In genomic region chr5:130627800-130628199, GRCm38 (mm10) we compare ENCODE assay signal across 20 mouse cellular contexts.
A peak's percentile ranks its signal among the peaks of the same experiment; 100 is the strongest.
DNase-seq lines count a peak whose midpoint lies in the region; ATAC-seq lines count a peak whose summit lies in the region.
"Had no signal": no experiment of that assay in that cellular context is flagged by ENCODE, and none has a peak within 500 bp of the region (broad histone marks: within the 10 kb centered on the region; RNA-seq: fewer than 3 reads in every experiment).

No protein-coding gene starts in this region.

- H3K4me1 ChIP-seq in forebrain, embryonic 16.5 days (replicated peaks; ENCODE audit: control insufficient read depth, insufficient read depth, low read length), result peaks cover 13% of the 10 kb centered on the region
- no peaks in the 10 kb centered on the region; the same call in 1 of the 2 replicates for H3K4me1 ChIP-seq in forebrain, embryonic 12.5 days
- peaks cover 7% of the 10 kb centered on the region; the same call in 1 of the 2 replicates for H3K4me1 ChIP-seq in neural tube, embryonic 15.5 days
- H3K4me1 ChIP-seq in heart, embryonic 12.5 days (replicated peaks), result no peaks in the 10 kb centered on the region
- H3K4me1 ChIP-seq: neural tube, embryonic 12.5 days had no signal

- H3K9ac ChIP-seq in forebrain, embryonic 16.5 days (replicated peaks; ENCODE audit: low read depth, low read length), result no peak overlapping the region
- H3K9ac ChIP-seq in forebrain, embryonic 12.5 days, result no peak overlapping the region
- no peak overlapping the region for H3K9ac ChIP-seq in neural tube, embryonic 15.5 days (replicated peaks)
- H3K9ac ChIP-seq in heart, embryonic 12.5 days, result no peak overlapping the region
- H3K9ac ChIP-seq: limb, embryonic 13.5 days; liver, embryonic 14.5 days; neural tube, embryonic 12.5 days had no signal

- ATAC-seq in forebrain, embryonic 16.5 days, result peak; percentile 54
- no peak for ATAC-seq in forebrain, embryonic 12.5 days (ENCODE audit: low FRiP score)
- no peak for ATAC-seq in neural tube, embryonic 15.5 days (ENCODE audit: low FRiP score)
- no peak for ATAC-seq in heart, embryonic 12.5 days (ENCODE audit: insufficient number of reproducible peaks, low FRiP score)

- no peaks in the 10 kb centered on the region for H3K27me3 ChIP-seq in forebrain, embryonic 16.5 days (replicated peaks; ENCODE audit: control insufficient read depth, insufficient read depth, low read length)
- no peaks in the 10 kb centered on the region for H3K27me3 ChIP-seq in forebrain, embryonic 12.5 days
- no peaks in the 10 kb centered on the region for H3K27me3 ChIP-seq in neural tube, embryonic 15.5 days (replicated peaks)
- no peaks in the 10 kb centered on the region for H3K27me3 ChIP-seq in heart, embryonic 12.5 days (replicated peaks)
- H3K27me3 ChIP-seq: CH12.LX; neural tube, embryonic 12.5 days had no signal

- intact Hi-C loops in left cerebral cortex, postnatal 4 days (cut with DNase I), result no loop called here

- H3K4me2 ChIP-seq in forebrain, embryonic 16.5 days (ENCODE audit: low read length), result no peak overlapping the region
- no peak overlapping the region for H3K4me2 ChIP-seq in forebrain, embryonic 12.5 days
- no peak overlapping the region for H3K4me2 ChIP-seq in neural tube, embryonic 15.5 days
- H3K4me2 ChIP-seq in heart, embryonic 12.5 days, result no peak overlapping the region
- H3K4me2 ChIP-seq: limb, embryonic 13.5 days; neural tube, embryonic 12.5 days had no signal

- H3K36me3 ChIP-seq in forebrain, embryonic 16.5 days (ENCODE audit: control insufficient read depth, insufficient read depth), result no peaks in the 10 kb centered on the region
- H3K36me3 ChIP-seq in forebrain, embryonic 12.5 days (replicated peaks), result no peaks in the 10 kb centered on the region
- no peaks in the 10 kb centered on the region for H3K36me3 ChIP-seq in neural tube, embryonic 15.5 days
- no peaks in the 10 kb centered on the region for H3K36me3 ChIP-seq in heart, embryonic 12.5 days
- H3K36me3 ChIP-seq: limb, embryonic 13.5 days; neural tube, embryonic 12.5 days had no signal

- no peaks in the 10 kb centered on the region for H3K9me3 ChIP-seq in forebrain, embryonic 16.5 days (ENCODE audit: control insufficient read depth, low read length)
- no peaks in the 10 kb centered on the region for H3K9me3 ChIP-seq in forebrain, embryonic 12.5 days
- no peaks in the 10 kb centered on the region for H3K9me3 ChIP-seq in neural tube, embryonic 15.5 days (replicated peaks)
- peaks cover 3% of the 10 kb centered on the region; the same call in 1 of the 2 replicates for H3K9me3 ChIP-seq in heart, embryonic 12.5 days (replicated peaks)
- H3K9me3 ChIP-seq: limb, embryonic 13.5 days; neural tube, embryonic 12.5 days had no signal

- no peak overlapping the region for H3K27ac ChIP-seq in forebrain, embryonic 16.5 days (ENCODE audit: low read length)
- H3K27ac ChIP-seq in forebrain, embryonic 12.5 days, result no peak overlapping the region
- H3K27ac ChIP-seq in neural tube, embryonic 15.5 days (replicated peaks), result no peak overlapping the region
- H3K27ac ChIP-seq in heart, embryonic 12.5 days (ENCODE audit: poor library complexity, severe bottlenecking), result no peak overlapping the region
- H3K27ac ChIP-seq: limb, embryonic 13.5 days; liver, embryonic 14.5 days; neural tube, embryonic 12.5 days had no signal

- H3K4me3 ChIP-seq in forebrain, embryonic 16.5 days (replicated peaks; ENCODE audit: low read length), result no peak overlapping the region
- H3K4me3 ChIP-seq in forebrain, embryonic 12.5 days (replicated peaks), result no peak overlapping the region
- no peak overlapping the region for H3K4me3 ChIP-seq in neural tube, embryonic 15.5 days (replicated peaks)
- no peak overlapping the region for H3K4me3 ChIP-seq in heart, embryonic 12.5 days
- H3K4me3 ChIP-seq: erythroblast, embryonic 14.5 days; limb, embryonic 13.5 days; neural tube, embryonic 12.5 days had no signal

- peak; percentile 40 for DNase-seq in left cerebral cortex, adult 11 months (ENCODE audit: low spot score)
- no peak for DNase-seq in left cerebral cortex, postnatal 4 days
- peak; percentile 60 to 62 for DNase-seq in right cerebral cortex, postnatal 10 days (ENCODE audit: low spot score in 2 of 2)
- DNase-seq in right cerebral cortex, postnatal 25 days, result no peak
- DNase-seq: adrenal gland, adult 8-10 months; cerebellum, adult 8-10 months; gastrocnemius, postnatal 25 days; heart, postnatal 10 days; kidney, adult 18-20 months; kidney, postnatal 10 days; thymus, adult 18-20 months had no signal

- WGBS in forebrain, embryonic 16.5 days, result 86% methylated on average over 2 of the region's 2 CpGs
- 87% methylated on average over 2 of the region's 2 CpGs for WGBS in forebrain, embryonic 12.5 days
- WGBS in neural tube, embryonic 15.5 days, result 98% methylated on average over 2 of the region's 2 CpGs
- WGBS in heart, embryonic 12.5 days, result 89% methylated on average over 2 of the region's 2 CpGs

Comparison
In these comparisons a context has a peak if more than half of its experiments do, and no peak if none do; other contexts are left out.
1. DNase-seq: peak in left cerebral cortex, adult 11 months (single experiment) and right cerebral cortex, postnatal 10 days (2 of 2); none in left cerebral cortex, postnatal 4 days (single experiment) and right cerebral cortex, postnatal 25 days (single experiment).